8 mouse cellular contexts compared by ENCODE assay signal in the genomic region with DNA sequence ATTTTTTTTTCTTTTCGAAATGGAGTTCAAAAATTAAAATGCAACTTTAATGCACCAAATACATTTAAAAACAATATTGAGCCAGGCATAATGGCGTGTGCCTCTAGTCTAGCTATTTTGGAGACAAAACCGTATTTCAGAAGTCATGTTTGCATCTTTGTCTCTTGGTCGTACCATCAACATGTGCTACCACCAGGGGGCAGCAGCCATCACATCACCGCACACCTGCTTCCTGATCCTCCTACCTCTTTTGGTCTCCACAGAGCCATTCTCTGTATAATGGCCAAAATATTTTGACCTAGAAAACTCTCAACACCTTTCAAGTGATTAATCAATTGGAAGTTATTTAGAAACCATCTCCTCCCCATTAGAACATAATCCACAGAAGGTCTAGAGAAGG.
DNase-seq lines count a peak whose midpoint lies in the region; ATAC-seq and TF ChIP-seq lines count a peak whose summit lies in the region.

No protein-coding gene starts in this region.

- peak; percentile 95 for TF ChIP-seq CTCF in embryonic fibroblast, embryonic 13.5 days (IDR thresholded peaks at IDR 0.05; ENCODE audit: borderline replicate concordance, insufficient read depth, low read length)

- no peak for ATAC-seq in erythroblast, adult 5-6 weeks (replicated peaks; ENCODE audit: low FRiP score, poor library complexity, severe bottlenecking)

- H3K4me3 ChIP-seq in embryonic fibroblast, embryonic 13.5 days (ENCODE audit: insufficient read depth, low read length) = no peak overlapping the region

- no peak overlapping the region for H3K27ac ChIP-seq in embryonic fibroblast, embryonic 13.5 days (ENCODE audit: insufficient read depth, low read length)

- TF ChIP-seq POLR2A in embryonic fibroblast, embryonic 13.5 days (IDR thresholded peaks at IDR 0.05; ENCODE audit: low read depth, low read length) = no peak

- DNase-seq in urinary bladder, adult 18-20 months (ENCODE audit: low spot score in 2 of 2) = peak; percentile 29 to 34
- no peak for DNase-seq in urinary bladder, postnatal 10 days (ENCODE audit: low spot score)
- peak; percentile 16 for DNase-seq in adrenal gland, postnatal 4 days (ENCODE audit: low spot score in 2 of 2)
- peak; percentile 67 for DNase-seq in kidney, postnatal 14 days
- peak; percentile 31 to 32 for DNase-seq in lung, adult 18-20 months
- peak; percentile 52 for DNase-seq in right cerebral cortex, postnatal 25 days

- no peaks in the 10 kb centered on the region for H3K4me1 ChIP-seq in embryonic fibroblast, embryonic 13.5 days (ENCODE audit: control insufficient read depth, insufficient read depth, low read length)
